Mouse (Mus musculus) testis, adult 2 months (tissue): ENCODE results near the gene Cd96. TPM values are rescaled to one million over a fixed set of nuclear protein-coding genes. Genes with fewer than 3 reads are reported as not detected.
A peak's percentile ranks its signal among the peaks of the same experiment; 100 is the strongest.

Experiments
- H3K27ac ChIP-seq: fragments of 200-500 bp; 2 replicates; pipeline ENCODE4 v1.5.1; 2012; ENCODE audit warnings: low read depth, low read length; ENCODE audit not compliant: control insufficient read depth, insufficient read depth
- H3K27me3 ChIP-seq: fragments of 200-500 bp; 2 replicates; pipeline ENCODE4 v1.6.1; 2012; ENCODE audit warnings: mild to moderate bottlenecking, low read length, moderate library complexity; ENCODE audit not compliant: control insufficient read depth, insufficient read depth
- H3K36me3 ChIP-seq: fragments of 200-500 bp; 2 replicates; pipeline ENCODE4 v1.6.1; 2012; ENCODE audit warnings: mild to moderate bottlenecking, low read length; ENCODE audit not compliant: control insufficient read depth, insufficient read depth
- H3K4me1 ChIP-seq: fragments of 200-500 bp; 2 replicates; pipeline ENCODE4 v1.6.1; 2012; ENCODE audit warnings: low read length; ENCODE audit not compliant: control insufficient read depth, insufficient read depth
- H3K4me3 ChIP-seq: fragments of 200-500 bp; 2 replicates; pipeline ENCODE4 v1.5.1; 2012; ENCODE audit warnings: low read depth, mild to moderate bottlenecking, low read length, moderate library complexity, mixed read lengths; ENCODE audit not compliant: control insufficient read depth
- CTCF ChIP-seq: fragments of 200-500 bp; IDR thresholded peaks from 2 replicates; pipeline ENCODE4 v1.5.1; 2012; ENCODE audit warnings: low read depth, mild to moderate bottlenecking, inconsistent platforms, low read length, moderate library complexity; ENCODE audit not compliant: control insufficient read depth, insufficient read depth, insufficient replicate concordance
- POLR2A ChIP-seq: fragments of 200-500 bp; IDR thresholded peaks from 2 replicates; pipeline ENCODE4 v1.6.1; 2012; ENCODE audit warnings: low read depth, mild to moderate bottlenecking, inconsistent platforms, low read length, moderate library complexity; ENCODE audit not compliant: control insufficient read depth
- polyA plus RNA-seq: library from polyadenylated mRNA; depleted of rRNA; stranded (reverse); fragments of >200 nt; gene quantifications from 2 replicates; pipeline ENCODE4 v1.2.3, GENCODE M21; 2012

Gene Cd96
- polyA plus RNA-seq, 1 experiment = 8.8 TPM

- Histone ChIP-seq H3K4me1 (peaks cover 5% of the 10 kb centered on the region; the same call in 1 of the 2 replicates), H3K27ac (no peak overlapping the region), H3K4me3 (no peak overlapping the region), H3K36me3 (no peaks in the 10 kb centered on the region), H3K27me3 (no peaks in the 10 kb centered on the region)
- TF ChIP-seq POLR2A = no peak
- no peak for TF ChIP-seq CTCF
Measured at GRCm38 (mm10) chr16:46011696-46012095, 108.4 kb downstream of the Cd96 start.

GRCm38 (mm10) chr16:46010906-46011220, 109.2 kb downstream of the Cd96 start:
- peak overlapping the region; percentile 68 for H3K27ac ChIP-seq
- TF ChIP-seq CTCF (no peak), POLR2A (no peak)

DNA sequence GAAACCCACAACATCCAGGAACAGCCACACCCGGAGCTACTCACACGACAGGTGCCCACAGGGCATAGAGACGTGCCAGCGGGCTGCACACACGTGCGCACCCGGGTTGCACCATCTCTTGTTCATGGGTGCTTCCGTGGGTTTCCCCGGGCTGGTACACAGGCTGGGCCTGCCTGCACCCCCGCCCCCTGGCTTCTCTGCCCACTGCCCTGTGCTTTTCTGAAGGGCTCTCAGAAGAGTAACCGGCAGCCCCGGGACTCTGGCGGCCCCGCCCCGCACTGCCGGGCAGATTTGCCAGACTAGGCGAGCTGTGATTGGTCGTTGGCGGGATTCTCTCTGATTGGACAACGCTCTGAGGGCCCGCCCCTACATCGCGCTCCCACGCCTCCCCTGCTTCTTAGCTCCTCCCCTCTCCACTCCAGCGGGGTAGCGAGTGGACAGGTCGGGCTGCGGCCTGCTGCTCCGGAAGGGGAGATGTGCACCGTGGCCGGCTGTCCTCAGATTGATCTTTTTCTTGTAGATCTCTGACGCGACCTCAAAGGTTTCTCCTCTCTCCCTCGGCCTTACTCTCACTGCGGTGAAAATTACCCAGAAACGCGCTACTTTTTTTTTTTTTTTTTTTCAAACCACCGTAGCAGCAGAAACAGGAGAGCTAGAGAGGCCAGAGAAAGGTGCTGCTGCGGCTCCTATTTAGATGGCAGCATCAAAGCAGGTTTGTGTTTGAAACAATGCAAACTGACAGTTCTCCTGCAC, 109.7 kb downstream of the Cd96 start, which contains the start of gene Plcxd2:
Gene Plcxd2 (minus strand): TSS at position 66 of the 753 bp plus-strand sequence.
- Histone ChIP-seq H3K4me3 (peak within 1 kb of the TSS; percentile 82), H3K4me1 (peaks cover 5% of the 10 kb centered on the region; the same call in 1 of the 2 replicates), H3K27me3 (no peaks in the 10 kb centered on the region), H3K36me3 (no peaks in the 10 kb centered on the region), H3K27ac (peak within 1 kb of the TSS; percentile 68)
- peak; percentile 94 for TF ChIP-seq POLR2A
- no peak for TF ChIP-seq CTCF

More at GRCm38 (mm10) chr16:46010906-46011220, 109.2 kb downstream of the Cd96 start:
- no peaks in the 10 kb centered on the region for H3K36me3 ChIP-seq
- peaks cover 5% of the 10 kb centered on the region; the same call in 1 of the 2 replicates for H3K4me1 ChIP-seq
- peak overlapping the region; percentile 82 for H3K4me3 ChIP-seq
- H3K27me3 ChIP-seq = no peaks in the 10 kb centered on the region

GRCm38 (mm10) chr16:46009717-46010116, 110.3 kb downstream of the Cd96 start:
- Histone ChIP-seq H3K4me3 (peak overlapping the region; percentile 82), H3K36me3 (no peaks in the 10 kb centered on the region)

DNA sequence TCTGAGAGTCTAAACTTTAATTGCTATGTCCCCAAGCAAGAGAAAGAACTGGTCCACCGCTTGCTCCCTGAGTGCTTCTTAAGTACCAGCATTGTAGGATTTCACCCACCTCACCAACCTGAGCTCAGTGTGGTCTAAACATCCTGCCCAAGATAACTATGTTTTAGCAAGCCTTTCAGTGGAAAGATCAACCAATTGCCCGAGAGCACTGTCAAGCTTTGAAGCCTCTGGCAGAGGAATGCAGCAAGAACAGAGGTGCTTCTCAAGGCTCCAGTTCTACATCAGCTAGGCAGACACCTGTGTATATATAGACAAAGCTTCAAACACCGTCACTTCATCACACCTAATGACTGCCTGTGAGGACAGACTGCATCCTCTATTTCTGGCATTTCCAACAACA, 111.3 kb downstream of the Cd96 start:
- Histone ChIP-seq H3K4me1 (peaks cover 5% of the 10 kb centered on the region; the same call in 1 of the 2 replicates), H3K27me3 (no peaks in the 10 kb centered on the region), H3K36me3 (no peaks in the 10 kb centered on the region), H3K27ac (no peak overlapping the region), H3K4me3 (no peak overlapping the region)
- TF ChIP-seq CTCF = no peak
- no peak for TF ChIP-seq POLR2A

More at GRCm38 (mm10) chr16:46009717-46010116, 110.3 kb downstream of the Cd96 start:
- no peak for TF ChIP-seq POLR2A
- no peak for TF ChIP-seq CTCF
- no peaks in the 10 kb centered on the region for H3K27me3 ChIP-seq
- no peak overlapping the region for H3K27ac ChIP-seq
- peaks cover 5% of the 10 kb centered on the region; the same call in 1 of the 2 replicates for H3K4me1 ChIP-seq

DNA sequence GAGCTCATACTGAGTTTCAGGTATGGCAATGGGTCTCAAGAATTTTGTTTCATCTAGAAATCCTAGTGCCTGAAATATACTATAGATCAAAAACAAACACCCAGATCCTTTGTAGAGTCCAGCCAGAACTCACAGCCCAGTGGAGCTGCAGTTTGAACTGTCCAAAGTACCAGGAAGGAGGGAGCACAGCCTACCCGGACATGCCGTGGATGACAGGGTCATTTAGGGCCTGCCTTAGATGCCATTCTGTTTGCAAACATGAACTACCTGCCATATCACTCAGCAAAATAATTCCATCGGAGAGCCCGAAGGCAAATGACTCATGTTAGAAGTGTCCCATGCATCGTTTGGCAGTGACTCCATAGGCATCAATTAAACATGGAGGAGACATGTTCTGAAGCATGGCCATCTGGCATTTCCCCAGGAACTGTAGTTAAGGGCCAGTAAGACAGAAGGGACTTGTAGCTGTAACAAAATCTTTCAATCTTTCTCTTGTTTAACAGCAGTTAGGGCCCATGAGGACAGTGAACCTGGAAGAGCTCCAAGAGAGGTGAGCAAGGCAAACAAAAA, 111.9 kb downstream of the Cd96 start:
- Histone ChIP-seq H3K27ac (no peak overlapping the region), H3K4me1 (peaks cover 5% of the 10 kb centered on the region; the same call in 1 of the 2 replicates), H3K27me3 (no peaks in the 10 kb centered on the region), H3K36me3 (no peaks in the 10 kb centered on the region), H3K4me3 (no peak overlapping the region)
- TF ChIP-seq POLR2A (no peak), CTCF (no peak)

- Histone ChIP-seq H3K27me3 (no peaks in the 10 kb centered on the region), H3K4me3 (no peak overlapping the region), H3K4me1 (peaks cover 5% of the 10 kb centered on the region; the same call in 1 of the 2 replicates), H3K36me3 (no peaks in the 10 kb centered on the region), H3K27ac (no peak overlapping the region)
- TF ChIP-seq POLR2A (no peak), CTCF (no peak)
Measured at GRCm38 (mm10) chr16:46006261-46006660, 113.8 kb downstream of the Cd96 start.
